Comparison of ENCODE assay signal across 16 mouse cellular contexts in the genomic region with DNA sequence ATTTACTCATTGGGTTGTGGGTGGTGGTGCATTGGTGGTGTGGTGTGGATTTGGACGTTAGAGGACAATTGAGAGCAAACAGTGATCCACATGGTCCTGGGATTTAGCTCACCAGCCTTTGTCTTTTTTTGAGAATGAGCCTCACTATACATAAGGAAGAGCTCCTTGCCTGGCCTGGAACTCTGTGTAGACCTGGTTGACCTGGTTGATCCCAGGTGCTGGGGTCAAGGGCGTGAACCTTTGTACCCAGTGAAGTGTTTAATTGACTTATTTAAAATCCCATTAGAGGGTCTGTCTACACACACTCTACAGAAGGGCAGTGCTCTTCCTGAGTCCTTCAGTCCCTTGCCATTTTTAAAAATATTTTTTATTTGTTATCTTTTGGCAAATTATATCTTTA.
"Had no signal": no experiment of that assay in that cellular context is flagged by ENCODE, and none has a peak within 500 bp of the region (broad histone marks: within the 10 kb centered on the region; RNA-seq: fewer than 3 reads in every experiment).

No protein-coding gene starts in this region.

- DNase-seq: liver, postnatal 0 days; lung, adult 2 months; lung, postnatal 14 days; lung, postnatal 36 days; right cerebral cortex, postnatal 14 days; thymus, adult 18-20 months; thymus, postnatal 14 days; thymus, postnatal 36 days had no signal

- H3K36me3 ChIP-seq: lung, embryonic 15.5 days; midbrain, embryonic 13.5 days; midbrain, embryonic 15.5 days; neural tube, embryonic 12.5 days had no signal

- H3K9ac ChIP-seq: liver, embryonic 15.5 days; liver, postnatal 0 days; lung, embryonic 15.5 days; midbrain, embryonic 13.5 days; midbrain, embryonic 15.5 days; neural tube, embryonic 12.5 days had no signal

- H3K27me3 ChIP-seq: liver, embryonic 15.5 days; lung, embryonic 15.5 days; megakaryocyte, embryonic 14.5 days; midbrain, embryonic 13.5 days; midbrain, embryonic 15.5 days; neural tube, embryonic 12.5 days had no signal

- ATAC-seq: liver, postnatal 0 days; lung, postnatal 0 days; midbrain, embryonic 13.5 days; midbrain, embryonic 15.5 days had no signal

- H3K4me1 ChIP-seq: lung, embryonic 15.5 days; midbrain, embryonic 15.5 days; neural tube, embryonic 12.5 days had no signal

- H3K9me3 ChIP-seq: liver, embryonic 15.5 days; lung, embryonic 15.5 days; megakaryocyte, embryonic 14.5 days; midbrain, embryonic 13.5 days; midbrain, embryonic 15.5 days; neural tube, embryonic 12.5 days had no signal

- H3K27ac ChIP-seq: liver, embryonic 15.5 days; lung, embryonic 15.5 days; macrophage; midbrain, embryonic 13.5 days; midbrain, embryonic 15.5 days; neural tube, embryonic 12.5 days had no signal

- H3K4me3 ChIP-seq: liver, embryonic 15.5 days; lung, embryonic 15.5 days; megakaryocyte, embryonic 14.5 days; midbrain, embryonic 13.5 days; midbrain, embryonic 15.5 days; neural tube, embryonic 12.5 days had no signal
